Mouse (Mus musculus): ENCODE measurements around the gene Repin1. TPM values are rescaled to one million over a fixed set of nuclear protein-coding genes. Genes with fewer than 3 reads are reported as not detected.

Repin1 gene
- polyA plus RNA-seq, 1 experiment from 2014 or later, result 34.2 TPM

- H3K9me3 ChIP-seq (replicated peaks; ENCODE audit: control insufficient read depth, low read length), result peaks cover 14% of the 10 kb centered on the region
- H3K27ac ChIP-seq (replicated peaks; ENCODE audit: low read depth, low read length), result no peak overlapping the region
- no peak overlapping the region for H3K4me3 ChIP-seq (ENCODE audit: low read depth, low read length)
- H3K4me2 ChIP-seq (ENCODE audit: low read depth, low read length), result no peak overlapping the region
- ATAC-seq (replicated peaks; ENCODE audit: insufficient number of reproducible peaks, low FRiP score, low TSS enrichment, low read depth), result no peak
- H3K4me1 ChIP-seq (ENCODE audit: control insufficient read depth, insufficient read depth, low read length), result no peaks in the 10 kb centered on the region
- WGBS, result 92% methylated on average over 1 of the region's 1 CpGs
- no peak overlapping the region for H3K9ac ChIP-seq (replicated peaks; ENCODE audit: low read length)
- no peaks in the 10 kb centered on the region for H3K27me3 ChIP-seq (ENCODE audit: control insufficient read depth, insufficient read depth, low read length)
- DNase-seq (ENCODE audit: low spot score), result no peak
- H3K36me3 ChIP-seq (replicated peaks; ENCODE audit: control insufficient read depth, insufficient read depth, low read depth, low read length), result peaks cover 23% of the 10 kb centered on the region
Observed at GRCm38 (mm10) chr6:48600594-48600993, 6.9 kb downstream of the Repin1 start.

GRCm38 (mm10) chr6:48601271-48602079, 7.8 kb downstream of the Repin1 start, which contains the start of gene Zfp775:
Gene Zfp775, plus strand, starts transcription at chr6:48602063.
- peaks cover 18% of the 10 kb centered on the region for H3K36me3 ChIP-seq (replicated peaks; ENCODE audit: control insufficient read depth, insufficient read depth, low read depth, low read length)
- DNase-seq (ENCODE audit: low spot score), result peak; percentile 97
- peak within 1 kb of the TSS; percentile 85 for H3K9ac ChIP-seq (replicated peaks; ENCODE audit: low read length)
- peak within 1 kb of the TSS; percentile 67 for H3K4me2 ChIP-seq (ENCODE audit: low read depth, low read length)
- peaks cover 9% of the 10 kb centered on the region for H3K9me3 ChIP-seq (replicated peaks; ENCODE audit: control insufficient read depth, low read length)
- peak; percentile 98 for ATAC-seq (replicated peaks; ENCODE audit: insufficient number of reproducible peaks, low FRiP score, low TSS enrichment, low read depth)
- no peaks in the 10 kb centered on the region for H3K27me3 ChIP-seq (ENCODE audit: control insufficient read depth, insufficient read depth, low read length)
- H3K4me3 ChIP-seq (ENCODE audit: low read depth, low read length), result peak within 1 kb of the TSS; percentile 69
- peak within 1 kb of the TSS; percentile 52; the same call in 1 of the 2 replicates for H3K27ac ChIP-seq (replicated peaks; ENCODE audit: low read depth, low read length)
- WGBS, result 5% methylated on average over 42 of the region's 42 CpGs
- H3K4me1 ChIP-seq (ENCODE audit: control insufficient read depth, insufficient read depth, low read length), result no peaks in the 10 kb centered on the region

GRCm38 (mm10) chr6:48602080-48602741, 8.5 kb downstream of the Repin1 start:
- peak overlapping the region; percentile 69 for H3K4me3 ChIP-seq (ENCODE audit: low read depth, low read length)
- peaks cover 11% of the 10 kb centered on the region for H3K36me3 ChIP-seq (replicated peaks; ENCODE audit: control insufficient read depth, insufficient read depth, low read depth, low read length)
- DNase-seq (ENCODE audit: low spot score), result peak; percentile 43

GRCm38 (mm10) chr6:48608124-48608523, 14.4 kb downstream of the Repin1 start:
- no peaks in the 10 kb centered on the region for H3K4me1 ChIP-seq (ENCODE audit: control insufficient read depth, insufficient read depth, low read length)
- H3K9me3 ChIP-seq (replicated peaks; ENCODE audit: control insufficient read depth, low read length), result no peaks in the 10 kb centered on the region
- no peaks in the 10 kb centered on the region for H3K27me3 ChIP-seq (ENCODE audit: control insufficient read depth, insufficient read depth, low read length)
- ATAC-seq (replicated peaks; ENCODE audit: insufficient number of reproducible peaks, low FRiP score, low TSS enrichment, low read depth) (no peak), DNase-seq (ENCODE audit: low spot score) (no peak)
- no peak overlapping the region for H3K4me2 ChIP-seq (ENCODE audit: low read depth, low read length)
- no peak overlapping the region for H3K9ac ChIP-seq (replicated peaks; ENCODE audit: low read length)
- no peak overlapping the region for H3K4me3 ChIP-seq (ENCODE audit: low read depth, low read length)
- no peaks in the 10 kb centered on the region for H3K36me3 ChIP-seq (replicated peaks; ENCODE audit: control insufficient read depth, insufficient read depth, low read depth, low read length)
- 61% methylated on average over 2 of the region's 2 CpGs for WGBS
- H3K27ac ChIP-seq (replicated peaks; ENCODE audit: low read depth, low read length), result no peak overlapping the region

More at GRCm38 (mm10) chr6:48602080-48602741, 8.5 kb downstream of the Repin1 start:
- peaks cover 1% of the 10 kb centered on the region; the same call in 1 of the 2 replicates for H3K9me3 ChIP-seq (replicated peaks; ENCODE audit: control insufficient read depth, low read length)
- 2% methylated on average over 27 of the region's 28 CpGs for WGBS
- peak overlapping the region; percentile 52; the same call in 1 of the 2 replicates for H3K27ac ChIP-seq (replicated peaks; ENCODE audit: low read depth, low read length)
- H3K4me1 ChIP-seq (ENCODE audit: control insufficient read depth, insufficient read depth, low read length), result no peaks in the 10 kb centered on the region
- no peaks in the 10 kb centered on the region for H3K27me3 ChIP-seq (ENCODE audit: control insufficient read depth, insufficient read depth, low read length)
- H3K9ac ChIP-seq (replicated peaks; ENCODE audit: low read length), result peak overlapping the region; percentile 85
- H3K4me2 ChIP-seq (ENCODE audit: low read depth, low read length), result peak overlapping the region; percentile 67
- ATAC-seq (replicated peaks; ENCODE audit: insufficient number of reproducible peaks, low FRiP score, low TSS enrichment, low read depth), result peak; percentile 84

GRCm38 (mm10) chr6:48609512-48609911, 15.8 kb downstream of the Repin1 start:
- Histone ChIP-seq H3K27ac (replicated peaks; ENCODE audit: low read depth, low read length) (no peak overlapping the region), H3K36me3 (replicated peaks; ENCODE audit: control insufficient read depth, insufficient read depth, low read depth, low read length) (no peaks in the 10 kb centered on the region; the same call in 1 of the 2 replicates), H3K9me3 (replicated peaks; ENCODE audit: control insufficient read depth, low read length) (no peaks in the 10 kb centered on the region), H3K4me2 (ENCODE audit: low read depth, low read length) (no peak overlapping the region), H3K9ac (replicated peaks; ENCODE audit: low read length) (no peak overlapping the region), H3K4me1 (ENCODE audit: control insufficient read depth, insufficient read depth, low read length) (no peaks in the 10 kb centered on the region), H3K27me3 (ENCODE audit: control insufficient read depth, insufficient read depth, low read length) (no peaks in the 10 kb centered on the region), H3K4me3 (ENCODE audit: low read depth, low read length) (no peak overlapping the region)
- DNase-seq (ENCODE audit: low spot score) (no peak), ATAC-seq (replicated peaks; ENCODE audit: insufficient number of reproducible peaks, low FRiP score, low TSS enrichment, low read depth) (no peak)
- 61% methylated on average over 7 of the region's 7 CpGs for WGBS

GRCm38 (mm10) chr6:48610657-48611056, 17.0 kb downstream of the Repin1 start:
- Histone ChIP-seq H3K4me2 (ENCODE audit: low read depth, low read length) (no peak overlapping the region), H3K9ac (replicated peaks; ENCODE audit: low read length) (no peak overlapping the region), H3K36me3 (replicated peaks; ENCODE audit: control insufficient read depth, insufficient read depth, low read depth, low read length) (no peaks in the 10 kb centered on the region; the same call in 1 of the 2 replicates), H3K27ac (replicated peaks; ENCODE audit: low read depth, low read length) (no peak overlapping the region), H3K9me3 (replicated peaks; ENCODE audit: control insufficient read depth, low read length) (no peaks in the 10 kb centered on the region), H3K4me3 (ENCODE audit: low read depth, low read length) (no peak overlapping the region), H3K4me1 (ENCODE audit: control insufficient read depth, insufficient read depth, low read length) (no peaks in the 10 kb centered on the region), H3K27me3 (ENCODE audit: control insufficient read depth, insufficient read depth, low read length) (no peaks in the 10 kb centered on the region)
- DNase-seq (ENCODE audit: low spot score) (no peak), ATAC-seq (replicated peaks; ENCODE audit: insufficient number of reproducible peaks, low FRiP score, low TSS enrichment, low read depth) (no peak)
- WGBS, result 73% methylated on average over 3 of the region's 3 CpGs

- DNase-seq (ENCODE audit: low spot score), result no peak
- Histone ChIP-seq H3K4me1 (ENCODE audit: control insufficient read depth, insufficient read depth, low read length) (no peaks in the 10 kb centered on the region), H3K4me2 (ENCODE audit: low read depth, low read length) (no peak overlapping the region), H3K27me3 (ENCODE audit: control insufficient read depth, insufficient read depth, low read length) (no peaks in the 10 kb centered on the region), H3K36me3 (replicated peaks; ENCODE audit: control insufficient read depth, insufficient read depth, low read depth, low read length) (no peaks in the 10 kb centered on the region; the same call in none of the 2 replicates), H3K9me3 (replicated peaks; ENCODE audit: control insufficient read depth, low read length) (no peaks in the 10 kb centered on the region), H3K4me3 (ENCODE audit: low read depth, low read length) (no peak overlapping the region), H3K9ac (replicated peaks; ENCODE audit: low read length) (no peak overlapping the region), H3K27ac (replicated peaks; ENCODE audit: low read depth, low read length) (no peak overlapping the region)
- no peak for ATAC-seq (replicated peaks; ENCODE audit: insufficient number of reproducible peaks, low FRiP score, low TSS enrichment, low read depth)
- 84% methylated on average over 4 of the region's 4 CpGs for WGBS
Observed at GRCm38 (mm10) chr6:48613464-48613863, 19.8 kb downstream of the Repin1 start.

GRCm38 (mm10) chr6:48614756-48615155, 21.1 kb downstream of the Repin1 start:
- ATAC-seq (replicated peaks; ENCODE audit: insufficient number of reproducible peaks, low FRiP score, low TSS enrichment, low read depth), result no peak
- Histone ChIP-seq H3K4me2 (ENCODE audit: low read depth, low read length) (no peak overlapping the region), H3K9me3 (replicated peaks; ENCODE audit: control insufficient read depth, low read length) (no peaks in the 10 kb centered on the region), H3K4me1 (ENCODE audit: control insufficient read depth, insufficient read depth, low read length) (no peaks in the 10 kb centered on the region), H3K27ac (replicated peaks; ENCODE audit: low read depth, low read length) (no peak overlapping the region), H3K9ac (replicated peaks; ENCODE audit: low read length) (no peak overlapping the region), H3K4me3 (ENCODE audit: low read depth, low read length) (no peak overlapping the region), H3K27me3 (ENCODE audit: control insufficient read depth, insufficient read depth, low read length) (no peaks in the 10 kb centered on the region), H3K36me3 (replicated peaks; ENCODE audit: control insufficient read depth, insufficient read depth, low read depth, low read length) (no peaks in the 10 kb centered on the region; the same call in none of the 2 replicates)
- DNase-seq (ENCODE audit: low spot score), result no peak
- 92% methylated on average over 5 of the region's 5 CpGs for WGBS
